Mouse (Mus musculus): ENCODE results near the gene Stag1. TPM values are rescaled to one million over a fixed set of nuclear protein-coding genes. Genes with fewer than 3 reads are reported as not detected.

Stag1 gene
- polyA plus RNA-seq, 1 experiment from 2014 or later: 61.0 TPM

DNA sequence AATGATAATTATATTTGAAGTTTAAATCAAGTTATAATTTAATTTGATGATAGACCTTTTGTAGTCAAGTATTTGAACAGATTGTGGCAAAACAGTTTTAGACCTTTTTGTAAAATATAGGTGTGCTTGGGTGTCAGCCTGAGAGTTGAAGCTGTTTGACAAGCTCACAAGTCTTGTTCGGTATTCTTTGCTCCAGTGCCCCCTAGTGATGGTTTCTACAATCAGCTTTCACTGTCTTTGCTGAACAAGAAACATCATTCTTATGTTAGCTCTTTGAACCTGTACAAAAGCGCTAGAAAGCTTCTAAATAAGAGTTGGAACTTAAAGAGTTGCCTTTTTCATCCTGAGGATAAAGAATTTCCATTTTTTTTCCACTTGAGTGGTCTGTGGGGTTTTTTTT is 319.5 kb downstream of the Stag1 start:
- H3K4me1 ChIP-seq: no peaks in the 10 kb centered on the region
- 0 out of 2 replicates have a peak, but pooled peaks cover 3% of the 10 kb centered on the region for H3K36me3 ChIP-seq (replicated peaks)
- WGBS: 52% methylated on average over 2 of the region's 2 CpGs
- no peak overlapping the region for H3K9ac ChIP-seq
- no peaks in the 10 kb centered on the region for H3K27me3 ChIP-seq
- H3K4me3 ChIP-seq (replicated peaks): no peak overlapping the region
- H3K27ac ChIP-seq: no peak overlapping the region
- no peaks in the 10 kb centered on the region for H3K9me3 ChIP-seq
- no peak for ATAC-seq (ENCODE audit: low FRiP score)
- H3K4me2 ChIP-seq: no peak overlapping the region

DNA sequence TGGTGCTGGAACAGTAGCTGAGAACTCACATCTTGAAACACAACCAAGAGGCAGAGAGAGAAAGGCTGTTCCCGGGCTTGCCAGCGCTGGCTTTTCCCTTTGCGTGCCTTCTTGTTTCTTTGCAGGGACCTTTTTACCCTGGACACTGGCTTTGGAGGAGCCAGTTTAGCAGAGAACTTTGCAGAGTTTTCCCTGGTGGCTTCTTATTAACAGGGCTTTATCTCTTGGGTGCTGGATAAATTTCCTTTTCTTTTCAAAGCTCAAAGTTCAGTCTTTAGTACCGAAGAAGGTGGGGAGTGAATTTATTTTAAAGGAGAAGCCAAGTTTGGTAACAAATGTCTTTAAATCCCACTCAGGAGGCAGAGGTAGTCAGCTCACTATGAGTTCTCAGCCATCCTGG is 329.0 kb downstream of the Stag1 start:
- Histone ChIP-seq H3K9ac (no peak overlapping the region), H3K4me2 (no peak overlapping the region), H3K4me3 (replicated peaks) (no peak overlapping the region), H3K36me3 (replicated peaks) (peaks cover 22% of the 10 kb centered on the region; the same call in 1 of the 2 replicates), H3K27me3 (no peaks in the 10 kb centered on the region), H3K4me1 (no peaks in the 10 kb centered on the region), H3K27ac (no peak overlapping the region), H3K9me3 (no peaks in the 10 kb centered on the region)
- WGBS: 97% methylated on average over 4 of the region's 4 CpGs
- no peak for ATAC-seq (ENCODE audit: low FRiP score)

GRCm38 (mm10) chr9:100942042-100942441 is 344.4 kb downstream of the Stag1 start:
- peaks cover 6% of the 10 kb centered on the region; the same call in 1 of the 2 replicates for H3K36me3 ChIP-seq (replicated peaks)
- no peak for ATAC-seq (ENCODE audit: low FRiP score)
- no peak overlapping the region for H3K4me3 ChIP-seq (replicated peaks)
- H3K9ac ChIP-seq: 0 out of 2 replicates have a peak overlapping the region, but pooled peaks have one; percentile 2
- WGBS: 43% methylated on average over 2 of the region's 2 CpGs
- H3K9me3 ChIP-seq: no peaks in the 10 kb centered on the region
- no peak overlapping the region for H3K4me2 ChIP-seq
- no peaks in the 10 kb centered on the region for H3K27me3 ChIP-seq
- 0 out of 2 replicates have a peak overlapping the region, but pooled peaks have one; percentile 19 for H3K27ac ChIP-seq
- no peaks in the 10 kb centered on the region for H3K4me1 ChIP-seq

DNA sequence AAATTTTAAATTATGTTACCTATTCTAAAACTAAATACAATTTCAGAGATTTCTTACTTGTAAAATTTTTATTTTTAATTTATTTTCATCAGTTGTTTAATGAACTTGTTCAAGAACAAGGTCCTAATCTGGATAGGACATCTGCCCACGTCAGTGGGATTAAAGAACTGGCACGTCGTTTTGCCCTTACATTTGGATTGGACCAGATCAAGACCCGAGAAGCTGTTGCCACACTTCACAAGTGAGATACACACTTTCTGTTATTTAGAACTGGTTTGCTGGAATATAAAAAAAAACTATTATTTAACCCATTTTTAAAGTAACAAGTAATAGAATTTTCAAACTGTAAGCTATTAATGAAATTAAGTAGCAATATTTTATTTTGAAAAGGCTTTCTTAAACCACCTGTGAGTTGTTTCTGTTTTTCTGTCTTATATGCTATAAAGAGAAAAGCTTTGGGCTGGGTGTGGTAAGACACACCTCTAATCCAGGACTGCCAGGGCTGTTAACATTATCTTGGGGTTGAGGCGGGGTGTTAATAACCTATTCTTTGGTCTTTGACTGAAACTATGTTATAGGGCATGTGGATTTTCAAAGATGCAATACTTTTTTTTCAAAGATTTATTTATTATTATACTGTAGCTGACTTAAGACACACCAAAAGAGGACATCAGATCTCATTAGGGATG is 347.2 kb downstream of the Stag1 start:
- ATAC-seq (ENCODE audit: low FRiP score): no peak
- H3K27me3 ChIP-seq: no peaks in the 10 kb centered on the region
- no peaks in the 10 kb centered on the region for H3K9me3 ChIP-seq
- no peak overlapping the region for H3K9ac ChIP-seq
- H3K27ac ChIP-seq: no peak overlapping the region
- H3K4me2 ChIP-seq: no peak overlapping the region
- 92% methylated on average over 5 of the region's 5 CpGs for WGBS
- H3K36me3 ChIP-seq (replicated peaks): peaks cover 8% of the 10 kb centered on the region; the same call in 1 of the 2 replicates
- no peaks in the 10 kb centered on the region for H3K4me1 ChIP-seq
- H3K4me3 ChIP-seq (replicated peaks): no peak overlapping the region

DNA sequence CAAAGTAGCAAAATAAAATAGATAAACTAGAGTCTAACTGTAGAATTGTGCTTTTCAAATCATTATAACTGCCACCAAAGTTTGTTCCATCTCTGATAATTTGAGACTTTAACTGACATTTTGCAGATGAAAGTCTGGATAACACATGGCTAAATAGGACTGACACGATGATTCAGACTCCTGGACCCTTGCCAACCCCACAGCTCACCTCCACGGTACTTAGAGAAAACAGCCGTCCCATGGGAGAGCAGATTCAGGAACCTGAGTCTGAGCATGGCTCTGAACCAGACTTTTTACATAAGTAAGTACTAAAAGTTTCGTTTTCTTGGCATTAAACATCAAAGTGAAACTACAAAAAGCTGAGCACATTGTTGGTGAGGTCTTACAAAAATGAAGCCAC is 353.9 kb downstream of the Stag1 start:
- Histone ChIP-seq H3K36me3 (replicated peaks) (peaks cover 23% of the 10 kb centered on the region), H3K27me3 (no peaks in the 10 kb centered on the region), H3K4me3 (replicated peaks) (no peak overlapping the region), H3K9me3 (no peaks in the 10 kb centered on the region), H3K4me1 (no peaks in the 10 kb centered on the region), H3K4me2 (no peak overlapping the region), H3K9ac (no peak overlapping the region), H3K27ac (no peak overlapping the region)
- no peak for ATAC-seq (ENCODE audit: low FRiP score)
- 75% methylated on average over 4 of the region's 4 CpGs for WGBS

DNA sequence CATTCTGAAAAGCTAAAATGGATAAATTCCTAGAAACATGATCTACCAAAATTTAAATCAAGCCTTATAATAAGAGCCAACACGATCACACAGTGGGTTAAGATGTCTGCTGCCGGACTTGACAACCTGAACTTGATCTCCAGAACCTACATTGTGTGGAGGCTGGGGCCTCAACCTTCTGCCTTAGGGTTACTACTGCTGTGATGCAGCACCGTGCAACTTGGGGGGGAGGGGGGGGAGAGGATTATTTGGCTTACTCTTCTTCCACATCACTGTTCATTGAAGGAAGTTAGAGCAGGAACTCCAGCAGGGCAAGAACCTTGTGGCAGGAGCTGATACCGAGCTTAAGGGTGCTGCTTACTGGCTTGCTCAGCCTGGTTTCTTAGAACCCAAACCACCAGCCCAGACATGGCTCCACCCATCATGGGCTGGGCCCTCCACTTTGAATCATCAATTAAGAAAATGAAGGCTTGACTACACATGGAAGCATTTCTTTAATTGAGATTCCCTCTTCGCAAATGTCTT is 365.4 kb downstream of the Stag1 start:
- WGBS: 42% methylated on average over 5 of the region's 5 CpGs
- ATAC-seq (ENCODE audit: low FRiP score): peak; percentile 58; the same call in 1 of the 2 replicates
- H3K27ac ChIP-seq: peak overlapping the region; percentile 54; the same call in 1 of the 2 replicates

GRCm38 (mm10) chr9:100963428-100963912 is 365.9 kb downstream of the Stag1 start:
- ATAC-seq (ENCODE audit: low FRiP score): peak; percentile 64; the same call in 1 of the 2 replicates
- Histone ChIP-seq H3K4me3 (replicated peaks) (no peak overlapping the region), H3K9me3 (no peaks in the 10 kb centered on the region), H3K4me1 (peaks cover 11% of the 10 kb centered on the region), H3K9ac (no peak overlapping the region), H3K27me3 (no peaks in the 10 kb centered on the region), H3K36me3 (replicated peaks) (no peaks in the 10 kb centered on the region; the same call in 1 of the 2 replicates), H3K4me2 (peak overlapping the region; percentile 8; the same call in 1 of the 2 replicates), H3K27ac (peak overlapping the region; percentile 54; the same call in 1 of the 2 replicates)
- WGBS: 15% methylated on average over 1 of the region's 1 CpGs

More for the DNA sequence above, 365.4 kb downstream of the Stag1 start:
- H3K36me3 ChIP-seq (replicated peaks): no peaks in the 10 kb centered on the region; the same call in 1 of the 2 replicates
- H3K9ac ChIP-seq: no peak overlapping the region
- no peaks in the 10 kb centered on the region for H3K27me3 ChIP-seq
- H3K4me2 ChIP-seq: 0 out of 2 replicates have a peak overlapping the region, but pooled peaks have one; percentile 8
- peaks cover 11% of the 10 kb centered on the region for H3K4me1 ChIP-seq
- H3K4me3 ChIP-seq (replicated peaks): no peak overlapping the region
- no peaks in the 10 kb centered on the region for H3K9me3 ChIP-seq

DNA sequence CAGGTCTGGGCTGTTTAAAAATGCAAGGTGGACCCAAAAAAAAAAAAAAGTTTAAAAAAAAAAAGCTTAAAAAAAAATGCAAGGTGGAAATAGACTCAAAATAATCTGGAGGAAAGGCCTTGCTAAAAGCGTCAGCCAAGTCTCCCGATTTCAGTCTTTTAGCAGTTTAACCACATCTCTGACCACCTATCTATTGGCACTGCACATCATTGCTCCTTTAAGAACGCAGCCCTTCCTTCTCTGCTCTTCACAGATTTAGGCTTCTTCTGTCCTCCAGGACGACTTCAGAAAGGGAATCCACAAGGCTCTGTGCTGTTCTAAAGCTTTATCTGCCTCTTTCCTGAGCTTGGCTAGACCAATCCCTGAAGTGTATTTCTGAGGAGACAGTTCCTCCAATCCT is 366.5 kb downstream of the Stag1 start:
- Histone ChIP-seq H3K27me3 (no peaks in the 10 kb centered on the region), H3K9ac (no peak overlapping the region), H3K4me3 (replicated peaks) (no peak overlapping the region), H3K4me1 (peaks cover 11% of the 10 kb centered on the region), H3K27ac (no peak overlapping the region), H3K9me3 (no peaks in the 10 kb centered on the region), H3K4me2 (no peak overlapping the region), H3K36me3 (replicated peaks) (no peaks in the 10 kb centered on the region; the same call in 1 of the 2 replicates)
- 67% methylated on average over 4 of the region's 4 CpGs for WGBS
- ATAC-seq (ENCODE audit: low FRiP score): no peak

GRCm38 (mm10) chr9:100969461-100969860 is 371.9 kb downstream of the Stag1 start:
- 89% methylated on average over 2 of the region's 2 CpGs for WGBS
- Histone ChIP-seq H3K9ac (no peak overlapping the region), H3K4me1 (no peaks in the 10 kb centered on the region; the same call in 1 of the 2 replicates), H3K4me2 (no peak overlapping the region), H3K27me3 (no peaks in the 10 kb centered on the region), H3K36me3 (replicated peaks) (no peaks in the 10 kb centered on the region), H3K27ac (no peak overlapping the region), H3K9me3 (no peaks in the 10 kb centered on the region), H3K4me3 (replicated peaks) (no peak overlapping the region)
- ATAC-seq (ENCODE audit: low FRiP score): no peak

DNA sequence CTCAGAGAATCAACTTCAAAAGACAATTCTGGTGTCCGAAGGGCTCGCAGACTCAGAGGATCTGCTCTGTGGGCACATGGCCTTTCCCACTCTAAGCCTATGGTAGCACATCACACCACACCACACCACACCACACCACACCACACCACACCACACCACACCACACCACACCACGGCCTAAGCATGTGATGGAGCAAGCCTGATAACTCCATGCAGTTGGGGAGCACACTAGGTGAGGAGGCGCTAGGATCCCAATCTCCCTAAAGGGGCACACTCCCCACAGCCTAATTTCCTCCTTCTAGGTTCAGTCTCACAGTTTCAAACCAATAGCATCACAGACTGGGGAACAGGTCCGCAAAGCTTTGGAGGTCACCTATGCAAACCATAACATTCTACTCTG is 381.1 kb downstream of the Stag1 start:
- H3K27ac ChIP-seq: no peak overlapping the region
- 91% methylated on average over 5 of the region's 5 CpGs for WGBS

DNA sequence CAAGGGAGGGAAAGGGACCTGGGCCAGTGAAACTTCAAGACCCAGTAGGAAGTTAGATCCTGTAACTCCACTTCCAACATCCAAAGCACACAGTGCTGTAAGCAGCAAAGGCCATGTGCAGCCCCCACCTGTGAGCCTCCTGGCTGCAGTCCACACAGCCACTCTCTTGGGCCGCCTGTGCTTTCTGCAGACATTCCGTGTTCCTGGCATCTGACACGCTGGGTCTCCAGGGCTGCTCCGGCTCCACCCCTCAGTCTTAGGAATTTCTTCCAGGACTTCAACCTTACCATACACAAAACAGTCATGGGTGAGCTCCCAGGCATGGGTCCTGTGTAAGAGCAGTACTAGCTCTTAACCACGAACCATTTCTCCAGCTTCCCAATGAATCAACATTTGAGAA is 381.7 kb downstream of the Stag1 start:
- no peaks in the 10 kb centered on the region for H3K4me1 ChIP-seq
- H3K4me3 ChIP-seq (replicated peaks): no peak overlapping the region
- H3K36me3 ChIP-seq (replicated peaks): peaks cover 7% of the 10 kb centered on the region; the same call in 1 of the 2 replicates
- no peak overlapping the region for H3K9ac ChIP-seq
- no peak for ATAC-seq (ENCODE audit: low FRiP score)
- H3K4me2 ChIP-seq: no peak overlapping the region
- no peaks in the 10 kb centered on the region for H3K9me3 ChIP-seq
- H3K27ac ChIP-seq: no peak overlapping the region
- WGBS: 88% methylated on average over 5 of the region's 5 CpGs
- H3K27me3 ChIP-seq: no peaks in the 10 kb centered on the region

More for the DNA sequence above, 381.1 kb downstream of the Stag1 start:
- ATAC-seq (ENCODE audit: low FRiP score): no peak
- Histone ChIP-seq H3K4me1 (no peaks in the 10 kb centered on the region), H3K4me3 (replicated peaks) (no peak overlapping the region), H3K9ac (no peak overlapping the region), H3K9me3 (no peaks in the 10 kb centered on the region), H3K4me2 (no peak overlapping the region), H3K36me3 (replicated peaks) (peaks cover 4% of the 10 kb centered on the region; the same call in 1 of the 2 replicates), H3K27me3 (no peaks in the 10 kb centered on the region)

GRCm38 (mm10) chr9:100982786-100983185 is 385.2 kb downstream of the Stag1 start:
- Histone ChIP-seq H3K4me1 (no peaks in the 10 kb centered on the region), H3K9me3 (no peaks in the 10 kb centered on the region), H3K27me3 (no peaks in the 10 kb centered on the region), H3K9ac (no peak overlapping the region), H3K4me2 (no peak overlapping the region), H3K4me3 (replicated peaks) (no peak overlapping the region), H3K36me3 (replicated peaks) (peaks cover 18% of the 10 kb centered on the region), H3K27ac (no peak overlapping the region)
- 94% methylated on average over 7 of the region's 7 CpGs for WGBS
- ATAC-seq (ENCODE audit: low FRiP score): no peak

Data from forebrain, embryonic 12.5 days (tissue).